Mouse (Mus musculus) lung, postnatal 25 days (tissue): ENCODE measurements around the gene Adam22.
"Not testable (repeated sequence)": the region's sequence is repeated elsewhere in the genome, so short reads cannot be mapped to it uniquely, and the experiment has no call there.

Experiments
- DNase-seq: peaks from one replicate; pipeline ENCODE4 v3.0.0; 2022; ENCODE audit warnings: low spot score

Adam22 gene

DNA sequence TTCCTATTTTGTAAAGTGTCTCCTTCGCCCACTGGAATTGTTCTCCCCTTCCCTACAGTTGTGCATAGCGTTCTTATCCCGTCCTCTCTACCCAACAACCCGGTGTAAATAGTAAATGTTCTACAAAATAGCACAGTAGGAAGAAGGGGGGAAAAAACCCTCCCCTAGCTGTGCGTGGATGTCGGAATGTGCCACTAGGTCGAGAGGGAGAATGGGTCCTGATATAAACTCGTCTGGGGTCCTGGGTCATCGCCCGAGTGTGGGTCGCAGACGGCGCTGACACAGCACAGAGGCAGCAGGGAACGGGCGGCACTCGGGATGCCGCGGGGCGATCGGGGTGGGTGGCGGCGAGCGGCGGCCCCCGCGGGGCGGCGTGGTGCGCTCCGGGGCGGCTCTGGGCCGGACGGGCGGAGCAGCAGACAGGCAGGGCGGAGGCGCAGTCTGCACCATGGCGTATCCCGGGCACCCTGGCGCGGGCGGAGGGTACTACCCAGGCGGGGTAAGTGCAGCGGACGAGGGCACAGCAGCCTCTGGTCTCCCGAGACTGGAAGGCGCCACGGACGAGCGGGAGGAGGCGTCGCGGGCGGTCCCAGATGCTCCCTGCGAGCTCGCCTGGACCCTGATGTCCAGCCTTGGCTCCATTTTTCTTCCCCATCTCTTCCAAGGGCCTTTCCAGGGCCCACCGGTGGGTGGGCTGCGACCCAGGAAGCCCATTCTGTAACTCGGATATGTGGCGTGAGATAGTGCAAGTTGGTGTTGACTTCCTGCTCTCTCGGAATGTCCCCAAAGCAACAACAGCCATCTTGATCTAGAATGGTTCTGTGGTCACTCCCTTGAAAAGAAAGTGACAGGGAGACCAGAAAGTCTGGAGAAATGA, 311.6 kb downstream of the Adam22 start:
- peak; percentile 88 for DNase-seq

DNA sequence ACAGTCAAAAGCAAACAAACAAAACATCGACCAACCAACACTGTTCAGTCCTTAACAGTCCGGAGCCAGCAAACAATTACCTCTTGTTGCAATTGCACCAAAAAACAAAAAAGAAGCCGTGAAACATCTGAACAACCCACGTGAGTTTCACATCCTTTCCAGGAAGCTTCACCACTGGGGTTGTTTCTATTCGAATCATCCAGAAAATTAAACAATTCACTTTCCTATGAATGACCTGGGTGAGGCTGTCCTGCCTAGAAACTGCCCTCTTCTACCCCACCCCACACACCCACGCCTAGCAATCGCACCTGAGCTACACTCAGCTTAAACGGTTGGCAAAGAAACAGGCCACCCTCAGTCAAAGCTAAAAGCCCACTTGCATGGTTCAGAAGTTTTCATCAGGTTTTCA, 312.2 kb downstream of the Adam22 start:
- DNase-seq, result no peak

DNA sequence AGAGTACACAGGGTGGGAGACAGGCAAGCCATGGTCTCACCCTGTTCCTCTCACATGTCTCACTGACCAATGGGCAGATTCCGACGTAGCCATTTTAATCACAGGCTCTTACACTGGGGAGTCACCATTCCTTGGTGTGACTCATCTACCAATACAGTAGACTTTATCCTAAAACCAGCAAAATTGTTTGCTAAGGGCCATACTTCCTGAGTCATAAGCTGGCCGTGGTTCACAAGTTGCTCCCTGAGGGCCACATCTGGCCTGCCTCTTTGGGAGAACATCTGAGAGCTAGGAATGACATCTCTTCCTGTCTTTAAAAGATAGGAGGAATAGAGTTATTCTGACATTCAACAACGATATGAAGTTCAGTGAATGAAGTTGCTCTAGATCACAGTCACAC, 314.1 kb downstream of the Adam22 start:
- no peak for DNase-seq

DNA sequence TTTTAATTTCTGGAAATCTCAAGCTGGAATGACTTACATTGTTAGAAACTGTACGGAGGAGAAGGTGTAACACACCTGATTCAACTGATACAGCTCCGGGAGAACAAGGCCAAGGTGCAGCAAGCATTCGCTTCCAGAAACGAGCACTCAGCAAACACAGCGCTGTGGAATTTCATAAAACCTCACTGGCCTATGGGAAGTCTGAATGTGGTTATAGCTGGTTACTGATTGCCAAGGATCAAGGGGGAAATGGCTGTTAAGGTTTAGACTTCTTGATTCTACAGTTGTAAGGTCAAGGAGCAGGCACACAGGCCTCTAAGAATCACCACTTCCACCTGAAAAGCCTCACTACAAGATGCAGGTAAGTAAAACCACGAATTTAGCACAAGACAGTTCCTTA, 322.1 kb downstream of the Adam22 start, which contains the start of gene Sri:
Sri (plus strand) TSS at position 224 of the 400 bp plus-strand sequence.
- peak; percentile 6 for DNase-seq

DNA sequence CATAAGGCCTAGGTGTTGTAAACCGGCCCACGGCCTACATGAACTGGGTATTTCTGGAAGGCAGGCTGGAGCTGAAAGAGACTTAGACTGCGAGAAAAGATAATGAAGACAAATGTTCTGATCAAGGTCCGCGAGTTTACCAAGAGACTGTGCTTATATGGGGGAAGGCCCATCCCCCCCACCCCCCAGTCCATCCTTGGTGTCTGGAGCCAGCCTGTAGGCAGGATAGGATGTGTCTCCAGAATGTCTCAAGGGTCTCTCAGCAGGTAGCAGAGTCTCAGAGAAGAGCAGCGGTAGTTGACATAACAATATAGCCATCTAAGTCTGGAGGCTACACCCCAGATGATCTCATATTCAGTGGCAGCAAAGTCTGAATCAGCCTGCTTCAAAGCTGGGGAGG, 333.4 kb downstream of the Adam22 start:
- not testable (repeated sequence) for DNase-seq
